Mouse (Mus musculus): ENCODE results near the gene Kirrel3. TPM values are rescaled to one million over a fixed set of nuclear protein-coding genes. Genes with fewer than 3 reads are reported as not detected.

Kirrel3 gene
- total and polyA plus RNA-seq, 3 experiments: 0.98 TPM; not detected in 2

GRCm38 (mm10) chr9:34593889-34594288, 108.2 kb downstream of the Kirrel3 start:
- H3K4me1 ChIP-seq (ENCODE audit: insufficient read depth, low read depth, low read length): no peaks in the 10 kb centered on the region
- no peak overlapping the region for H3K4me3 ChIP-seq (ENCODE audit: low read depth, low read length)
- ATAC-seq (ENCODE audit: extremely low read depth, insufficient number of reproducible peaks, low FRiP score, poor library complexity, severe bottlenecking) (no peak), DNase-seq (ENCODE audit: low spot score) (no peak)
- H3K36me3 ChIP-seq (replicated peaks): no peaks in the 10 kb centered on the region
- TF ChIP-seq POLR2AphosphoS5 (IDR thresholded peaks at IDR 0.05; ENCODE audit: insufficient replicate concordance, low read depth, low read length) (no peak), GATA2 (IDR thresholded peaks at IDR 0.05; ENCODE audit: borderline replicate concordance, low read depth, low read length) (no peak), TAL1 (conservative IDR thresholded peaks at IDR 0.05; ENCODE audit: low read depth, low read length) (no peak), GATA1 (IDR thresholded peaks at IDR 0.05; ENCODE audit: borderline replicate concordance, low read length) (no peak), CTCF (IDR thresholded peaks at IDR 0.05; ENCODE audit: low read depth, low read length) (no peak)
- no peaks in the 10 kb centered on the region for H3K9me3 ChIP-seq (replicated peaks)
- H3K27me3 ChIP-seq (ENCODE audit: insufficient read depth, low read length): no peaks in the 10 kb centered on the region

- no peaks in the 10 kb centered on the region for H3K36me3 ChIP-seq (replicated peaks)
- ATAC-seq (ENCODE audit: extremely low read depth, insufficient number of reproducible peaks, low FRiP score, poor library complexity, severe bottlenecking): no peak
Measured at GRCm38 (mm10) chr9:34600326-34600725, 114.6 kb downstream of the Kirrel3 start.

GRCm38 (mm10) chr9:34603750-34604149, 118.1 kb downstream of the Kirrel3 start:
- ATAC-seq (ENCODE audit: extremely low read depth, insufficient number of reproducible peaks, low FRiP score, poor library complexity, severe bottlenecking) (no peak), DNase-seq (ENCODE audit: low spot score) (no peak)
- Histone ChIP-seq H3K36me3 (replicated peaks) (no peaks in the 10 kb centered on the region), H3K9me3 (replicated peaks) (no peaks in the 10 kb centered on the region), H3K27me3 (ENCODE audit: insufficient read depth, low read length) (no peaks in the 10 kb centered on the region), H3K4me1 (ENCODE audit: insufficient read depth, low read depth, low read length) (no peaks in the 10 kb centered on the region), H3K4me3 (ENCODE audit: low read depth, low read length) (no peak overlapping the region)
- no peak for TF ChIP-seq TAL1 (conservative IDR thresholded peaks at IDR 0.05; ENCODE audit: low read depth, low read length)
- no peak for TF ChIP-seq GATA2 (IDR thresholded peaks at IDR 0.05; ENCODE audit: borderline replicate concordance, low read depth, low read length)
- no peak for TF ChIP-seq CTCF (IDR thresholded peaks at IDR 0.05; ENCODE audit: low read depth, low read length)
- TF ChIP-seq GATA1 (IDR thresholded peaks at IDR 0.05; ENCODE audit: borderline replicate concordance, low read length): no peak
- TF ChIP-seq POLR2AphosphoS5 (IDR thresholded peaks at IDR 0.05; ENCODE audit: insufficient replicate concordance, low read depth, low read length): no peak

More at GRCm38 (mm10) chr9:34600326-34600725, 114.6 kb downstream of the Kirrel3 start:
- DNase-seq (ENCODE audit: low spot score): no peak
- Histone ChIP-seq H3K4me1 (ENCODE audit: insufficient read depth, low read depth, low read length) (no peaks in the 10 kb centered on the region), H3K4me3 (ENCODE audit: low read depth, low read length) (no peak overlapping the region), H3K27me3 (ENCODE audit: insufficient read depth, low read length) (no peaks in the 10 kb centered on the region), H3K9me3 (replicated peaks) (no peaks in the 10 kb centered on the region)
- no peak for TF ChIP-seq CTCF (IDR thresholded peaks at IDR 0.05; ENCODE audit: low read depth, low read length)
- TF ChIP-seq GATA2 (IDR thresholded peaks at IDR 0.05; ENCODE audit: borderline replicate concordance, low read depth, low read length): no peak
- no peak for TF ChIP-seq TAL1 (conservative IDR thresholded peaks at IDR 0.05; ENCODE audit: low read depth, low read length)
- no peak for TF ChIP-seq GATA1 (IDR thresholded peaks at IDR 0.05; ENCODE audit: borderline replicate concordance, low read length)
- TF ChIP-seq POLR2AphosphoS5 (IDR thresholded peaks at IDR 0.05; ENCODE audit: insufficient replicate concordance, low read depth, low read length): no peak

- no peaks in the 10 kb centered on the region for H3K9me3 ChIP-seq (replicated peaks)
- H3K4me1 ChIP-seq (ENCODE audit: insufficient read depth, low read depth, low read length): no peaks in the 10 kb centered on the region
- no peaks in the 10 kb centered on the region for H3K36me3 ChIP-seq (replicated peaks)
- no peak overlapping the region for H3K4me3 ChIP-seq (ENCODE audit: low read depth, low read length)
- DNase-seq (ENCODE audit: low spot score) (no peak), ATAC-seq (ENCODE audit: extremely low read depth, insufficient number of reproducible peaks, low FRiP score, poor library complexity, severe bottlenecking) (no peak)
- TF ChIP-seq CTCF (IDR thresholded peaks at IDR 0.05; ENCODE audit: low read depth, low read length) (no peak), TAL1 (conservative IDR thresholded peaks at IDR 0.05; ENCODE audit: low read depth, low read length) (no peak), GATA1 (IDR thresholded peaks at IDR 0.05; ENCODE audit: borderline replicate concordance, low read length) (no peak), GATA2 (IDR thresholded peaks at IDR 0.05; ENCODE audit: borderline replicate concordance, low read depth, low read length) (no peak), POLR2AphosphoS5 (IDR thresholded peaks at IDR 0.05; ENCODE audit: insufficient replicate concordance, low read depth, low read length) (no peak)
- H3K27me3 ChIP-seq (ENCODE audit: insufficient read depth, low read length): no peaks in the 10 kb centered on the region
Measured at GRCm38 (mm10) chr9:34604931-34605330, 119.2 kb downstream of the Kirrel3 start.

GRCm38 (mm10) chr9:34605486-34605885, 119.8 kb downstream of the Kirrel3 start:
- TF ChIP-seq POLR2AphosphoS5 (IDR thresholded peaks at IDR 0.05; ENCODE audit: insufficient replicate concordance, low read depth, low read length) (no peak), TAL1 (conservative IDR thresholded peaks at IDR 0.05; ENCODE audit: low read depth, low read length) (no peak), GATA1 (IDR thresholded peaks at IDR 0.05; ENCODE audit: borderline replicate concordance, low read length) (no peak)
- Histone ChIP-seq H3K4me3 (ENCODE audit: low read depth, low read length) (no peak overlapping the region), H3K9me3 (replicated peaks) (no peaks in the 10 kb centered on the region), H3K36me3 (replicated peaks) (no peaks in the 10 kb centered on the region), H3K4me1 (ENCODE audit: insufficient read depth, low read depth, low read length) (no peaks in the 10 kb centered on the region), H3K27me3 (ENCODE audit: insufficient read depth, low read length) (no peaks in the 10 kb centered on the region)
- ATAC-seq (ENCODE audit: extremely low read depth, insufficient number of reproducible peaks, low FRiP score, poor library complexity, severe bottlenecking) (no peak), DNase-seq (ENCODE audit: low spot score) (no peak)

- no peak overlapping the region for H3K4me3 ChIP-seq (ENCODE audit: low read depth, low read length)
- H3K4me1 ChIP-seq (ENCODE audit: insufficient read depth, low read depth, low read length): no peaks in the 10 kb centered on the region
- TF ChIP-seq TAL1 (conservative IDR thresholded peaks at IDR 0.05; ENCODE audit: low read depth, low read length): no peak
- no peak for TF ChIP-seq POLR2AphosphoS5 (IDR thresholded peaks at IDR 0.05; ENCODE audit: insufficient replicate concordance, low read depth, low read length)
- no peak for TF ChIP-seq GATA1 (IDR thresholded peaks at IDR 0.05; ENCODE audit: borderline replicate concordance, low read length)
- no peak for TF ChIP-seq GATA2 (IDR thresholded peaks at IDR 0.05; ENCODE audit: borderline replicate concordance, low read depth, low read length)
- no peak for TF ChIP-seq CTCF (IDR thresholded peaks at IDR 0.05; ENCODE audit: low read depth, low read length)
- no peaks in the 10 kb centered on the region for H3K36me3 ChIP-seq (replicated peaks)
- H3K9me3 ChIP-seq (replicated peaks): no peaks in the 10 kb centered on the region
- ATAC-seq (ENCODE audit: extremely low read depth, insufficient number of reproducible peaks, low FRiP score, poor library complexity, severe bottlenecking): no peak
- DNase-seq (ENCODE audit: low spot score): no peak
- no peaks in the 10 kb centered on the region for H3K27me3 ChIP-seq (ENCODE audit: insufficient read depth, low read length)
Measured at GRCm38 (mm10) chr9:34607976-34608375, 122.3 kb downstream of the Kirrel3 start.
